Mouse (Mus musculus): Measurements from ENCODE around the gene Nup153. TPM values are rescaled to one million over a fixed set of nuclear protein-coding genes. Genes with fewer than 3 reads are reported as not detected.

Nup153 gene
- polyA plus RNA-seq, 1 experiment from 2014 or later = 42.8 TPM

DNA sequence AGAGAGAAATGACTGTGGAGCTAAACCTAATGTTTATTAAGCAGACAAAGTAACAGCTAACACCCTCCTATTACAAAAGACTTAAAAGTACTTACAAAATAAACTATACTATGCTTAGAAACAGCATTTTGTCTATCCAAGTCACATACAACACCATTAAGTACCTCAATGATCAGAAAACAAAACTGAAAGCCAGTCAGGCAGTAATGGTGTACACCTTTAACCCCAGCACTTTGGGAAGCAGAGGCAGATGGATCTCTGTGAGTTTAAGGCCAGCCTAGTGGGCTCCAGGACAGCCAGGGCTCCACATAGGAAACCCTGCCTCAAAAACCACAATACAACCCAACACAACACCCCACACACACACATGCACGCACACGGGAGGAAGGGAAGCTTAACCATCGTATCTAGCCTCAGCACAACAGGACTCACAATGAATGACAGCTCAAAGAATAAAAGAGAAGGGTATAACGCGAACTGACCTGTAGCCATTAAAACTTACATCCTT is 8.8 kb downstream of the Nup153 start:
- H3K9me3 ChIP-seq (ENCODE audit: low read depth, low read length) = no peaks in the 10 kb centered on the region
- no peak overlapping the region for H3K4me2 ChIP-seq
- no peaks in the 10 kb centered on the region for H3K4me1 ChIP-seq (ENCODE audit: insufficient read depth)
- no peak overlapping the region for H3K4me3 ChIP-seq (ENCODE audit: low read depth, low read length)
- no peak for TF ChIP-seq CTCF (IDR thresholded peaks at IDR 0.05; ENCODE audit: low read depth)
- H3K27ac ChIP-seq (ENCODE audit: low read depth) = no peak overlapping the region
- H3K9ac ChIP-seq = no peak overlapping the region
- DNase-seq = no peak
- ATAC-seq (ENCODE audit: insufficient read depth) = no peak
- H3K36me3 ChIP-seq (ENCODE audit: insufficient read depth) = peaks cover 22% of the 10 kb centered on the region; the same call in 1 of the 2 replicates
- no peaks in the 10 kb centered on the region for H3K27me3 ChIP-seq (ENCODE audit: insufficient read depth, low read length)
- 81% methylated on average over 5 of the region's 5 CpGs for WGBS

- Histone ChIP-seq H3K4me1 (ENCODE audit: insufficient read depth) (no peaks in the 10 kb centered on the region), H3K4me3 (ENCODE audit: low read depth, low read length) (no peak overlapping the region), H3K36me3 (ENCODE audit: insufficient read depth) (peaks cover 45% of the 10 kb centered on the region), H3K27ac (ENCODE audit: low read depth) (no peak overlapping the region), H3K9me3 (ENCODE audit: low read depth, low read length) (no peaks in the 10 kb centered on the region), H3K4me2 (no peak overlapping the region), H3K9ac (no peak overlapping the region), H3K27me3 (ENCODE audit: insufficient read depth, low read length) (no peaks in the 10 kb centered on the region)
- 68% methylated on average over 3 of the region's 3 CpGs for whole genome bisulfite sequencing
- TF ChIP-seq CTCF (IDR thresholded peaks at IDR 0.05; ENCODE audit: low read depth) = no peak
- ATAC-seq (ENCODE audit: insufficient read depth) (no peak), DNase-seq (no peak)
These were observed 11.6 kb downstream of the Nup153 start for GRCm38 (mm10) chr13:46715976-46716639.

DNA sequence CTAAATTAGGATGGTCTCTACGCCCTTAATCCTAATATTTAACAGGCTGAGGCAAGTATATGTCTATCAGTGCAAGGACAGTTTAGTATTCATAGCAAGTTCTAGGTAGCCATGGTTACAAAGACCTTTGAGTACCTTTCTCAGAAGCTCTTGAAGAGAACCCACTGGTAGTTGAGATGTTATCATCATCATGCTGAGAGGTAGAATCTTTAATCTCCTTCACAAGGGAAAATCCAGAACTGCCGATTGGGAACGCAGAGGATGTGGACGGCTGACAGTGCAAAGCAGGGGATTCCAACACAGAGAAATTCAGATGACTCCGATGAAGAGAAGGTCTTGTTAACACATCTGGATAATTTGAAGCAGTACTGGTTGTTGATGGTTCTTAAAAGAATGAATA is 14.3 kb downstream of the Nup153 start:
- H3K9me3 ChIP-seq (ENCODE audit: low read depth, low read length) = no peaks in the 10 kb centered on the region
- 90% methylated on average over 5 of the region's 5 CpGs for WGBS
- ATAC-seq (ENCODE audit: insufficient read depth) = no peak
- no peaks in the 10 kb centered on the region for H3K4me1 ChIP-seq (ENCODE audit: insufficient read depth)
- peaks cover 68% of the 10 kb centered on the region for H3K36me3 ChIP-seq (ENCODE audit: insufficient read depth)
- no peak for TF ChIP-seq CTCF (IDR thresholded peaks at IDR 0.05; ENCODE audit: low read depth)
- H3K4me3 ChIP-seq (ENCODE audit: low read depth, low read length) = no peak overlapping the region
- DNase-seq = no peak
- no peak overlapping the region for H3K27ac ChIP-seq (ENCODE audit: low read depth)
- H3K4me2 ChIP-seq = no peak overlapping the region
- no peak overlapping the region for H3K9ac ChIP-seq
- no peaks in the 10 kb centered on the region for H3K27me3 ChIP-seq (ENCODE audit: insufficient read depth, low read length)

DNA sequence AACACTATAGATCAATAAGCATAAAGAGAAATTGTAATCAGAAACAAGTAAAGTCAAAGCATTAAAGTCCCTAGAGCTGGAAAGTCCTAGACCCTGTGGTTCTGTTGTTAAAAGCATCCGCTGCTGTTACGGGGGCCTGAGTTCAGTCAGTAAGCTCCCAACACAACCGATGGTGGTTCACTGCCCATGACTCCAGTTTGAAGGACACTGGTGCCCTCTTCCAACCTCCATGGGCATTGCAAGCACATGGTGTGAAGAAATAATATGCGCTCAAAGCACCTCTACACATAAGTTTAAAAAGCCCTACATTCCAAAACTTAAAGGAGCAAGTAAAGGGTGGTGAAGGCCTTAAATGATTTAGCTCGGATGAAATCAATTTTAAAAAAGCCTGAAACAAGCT is 24.6 kb downstream of the Nup153 start:
- Histone ChIP-seq H3K36me3 (ENCODE audit: insufficient read depth) (peaks cover 61% of the 10 kb centered on the region), H3K4me1 (ENCODE audit: insufficient read depth) (no peaks in the 10 kb centered on the region), H3K27ac (ENCODE audit: low read depth) (no peak overlapping the region), H3K9me3 (ENCODE audit: low read depth, low read length) (no peaks in the 10 kb centered on the region), H3K4me3 (ENCODE audit: low read depth, low read length) (no peak overlapping the region), H3K4me2 (no peak overlapping the region), H3K27me3 (ENCODE audit: insufficient read depth, low read length) (no peaks in the 10 kb centered on the region), H3K9ac (no peak overlapping the region)
- ATAC-seq (ENCODE audit: insufficient read depth) (no peak), DNase-seq (peak; percentile 23)
- peak; percentile 19; the same call in 1 of the 2 replicates for TF ChIP-seq CTCF (IDR thresholded peaks at IDR 0.05; ENCODE audit: low read depth)
- WGBS = 81% methylated on average over 5 of the region's 5 CpGs

GRCm38 (mm10) chr13:46701486-46701885 is 26.3 kb downstream of the Nup153 start:
- H3K27ac ChIP-seq (ENCODE audit: low read depth) = no peak overlapping the region
- no peaks in the 10 kb centered on the region for H3K4me1 ChIP-seq (ENCODE audit: insufficient read depth)
- no peak overlapping the region for H3K4me3 ChIP-seq (ENCODE audit: low read depth, low read length)
- ATAC-seq (ENCODE audit: insufficient read depth) (no peak), DNase-seq (no peak)
- peaks cover 61% of the 10 kb centered on the region for H3K36me3 ChIP-seq (ENCODE audit: insufficient read depth)
- H3K4me2 ChIP-seq = no peak overlapping the region
- no peaks in the 10 kb centered on the region for H3K9me3 ChIP-seq (ENCODE audit: low read depth, low read length)
- 82% methylated on average over 2 of the region's 2 CpGs for WGBS
- no peak overlapping the region for H3K9ac ChIP-seq
- no peak for TF ChIP-seq CTCF (IDR thresholded peaks at IDR 0.05; ENCODE audit: low read depth)
- H3K27me3 ChIP-seq (ENCODE audit: insufficient read depth, low read length) = no peaks in the 10 kb centered on the region

DNA sequence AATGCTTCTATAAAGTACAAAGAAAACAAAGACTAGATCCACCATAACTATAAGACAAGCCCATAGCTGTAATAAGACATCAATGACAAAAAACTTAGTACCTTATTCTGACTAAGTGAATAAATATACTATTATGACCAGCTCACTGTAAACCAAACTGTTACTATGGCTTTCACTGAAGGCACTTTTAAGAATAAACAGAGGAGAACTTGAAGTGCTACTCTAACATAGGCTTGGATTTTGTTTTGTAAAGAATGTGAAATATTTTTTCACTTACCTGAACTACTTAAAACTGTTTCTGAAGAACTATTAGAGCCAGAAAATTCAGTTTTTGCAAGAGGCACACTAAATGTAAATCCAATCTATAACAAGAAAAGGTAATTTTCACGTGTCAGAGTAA is 28.4 kb downstream of the Nup153 start:
- no peak overlapping the region for H3K27ac ChIP-seq (ENCODE audit: low read depth)
- H3K4me1 ChIP-seq (ENCODE audit: insufficient read depth) = no peaks in the 10 kb centered on the region
- H3K4me2 ChIP-seq = no peak overlapping the region
- no peaks in the 10 kb centered on the region for H3K27me3 ChIP-seq (ENCODE audit: insufficient read depth, low read length)
- WGBS = 85% methylated on average over 1 of the region's 1 CpGs
- no peak overlapping the region for H3K9ac ChIP-seq
- H3K4me3 ChIP-seq (ENCODE audit: low read depth, low read length) = no peak overlapping the region
- no peak for TF ChIP-seq CTCF (IDR thresholded peaks at IDR 0.05; ENCODE audit: low read depth)
- ATAC-seq (ENCODE audit: insufficient read depth) = no peak
- no peaks in the 10 kb centered on the region for H3K9me3 ChIP-seq (ENCODE audit: low read depth, low read length)
- peaks cover 62% of the 10 kb centered on the region for H3K36me3 ChIP-seq (ENCODE audit: insufficient read depth)
- DNase-seq = no peak

DNA sequence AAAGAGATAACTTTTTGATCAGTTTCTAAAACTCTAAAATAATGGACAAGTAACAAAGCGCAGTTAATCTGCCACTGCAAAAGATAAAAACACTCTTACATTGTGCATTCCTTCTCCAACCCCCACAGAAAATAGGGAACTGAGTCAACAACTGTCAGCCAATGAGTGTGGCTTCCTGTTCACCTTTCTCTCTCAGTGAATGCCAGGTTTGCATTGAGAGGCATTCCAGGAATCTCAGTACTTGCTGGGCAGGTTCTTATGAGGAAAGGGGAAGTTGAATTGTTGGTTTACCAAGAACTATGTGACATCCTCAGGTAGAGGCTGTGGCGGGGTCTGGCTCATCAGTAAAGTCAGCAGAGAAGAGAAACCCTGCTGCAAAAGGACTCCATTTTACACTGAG is 31.0 kb downstream of the Nup153 start:
- ATAC-seq (ENCODE audit: insufficient read depth) = peak; percentile 35; the same call in 1 of the 2 replicates
- H3K27ac ChIP-seq (ENCODE audit: low read depth) = no peak overlapping the region
- peaks cover 55% of the 10 kb centered on the region for H3K36me3 ChIP-seq (ENCODE audit: insufficient read depth)

More for the DNA sequence above, 31.0 kb downstream of the Nup153 start:
- no peaks in the 10 kb centered on the region for H3K4me1 ChIP-seq (ENCODE audit: insufficient read depth)
- TF ChIP-seq CTCF (IDR thresholded peaks at IDR 0.05; ENCODE audit: low read depth) = no peak
- 67% methylated on average over 2 of the region's 2 CpGs for WGBS
- no peaks in the 10 kb centered on the region for H3K27me3 ChIP-seq (ENCODE audit: insufficient read depth, low read length)
- H3K9ac ChIP-seq = no peak overlapping the region
- no peak overlapping the region for H3K4me2 ChIP-seq
- no peak overlapping the region for H3K4me3 ChIP-seq (ENCODE audit: low read depth, low read length)
- H3K9me3 ChIP-seq (ENCODE audit: low read depth, low read length) = no peaks in the 10 kb centered on the region
- peak; percentile 52 for DNase-seq
